Mouse (Mus musculus): ENCODE data around the gene Bsn. TPM values are rescaled to one million over a fixed set of nuclear protein-coding genes. Genes with fewer than 3 reads are reported as not detected.

Gene Bsn
- polyA plus RNA-seq, 1 experiment from 2014 or later = 5.7 TPM

DNA sequence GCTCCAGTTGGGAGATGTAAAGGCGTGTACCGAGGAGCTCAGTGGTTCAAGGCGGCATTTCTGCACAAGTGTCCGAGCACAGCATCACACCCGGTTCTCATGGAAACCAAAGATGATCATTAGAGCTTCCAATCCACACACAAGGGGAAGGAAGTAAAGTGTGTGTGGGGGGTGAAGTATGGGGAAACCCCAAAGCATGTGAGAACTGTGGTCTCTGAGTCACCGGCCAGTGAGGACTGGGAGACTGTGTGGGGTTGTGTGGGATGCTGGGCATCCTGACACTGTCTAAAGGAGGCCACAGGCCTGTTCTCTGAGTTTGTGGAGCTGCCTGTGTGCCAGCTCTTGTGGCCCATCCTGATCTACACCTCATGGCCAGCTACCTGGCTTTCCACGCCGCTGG is 69.5 kb downstream of the Bsn start:
- H3K4me1 ChIP-seq (replicated peaks; ENCODE audit: control insufficient read depth, insufficient read depth, low read length) = peaks cover 11% of the 10 kb centered on the region; the same call in 1 of the 2 replicates
- H3K27me3 ChIP-seq (replicated peaks; ENCODE audit: control insufficient read depth, insufficient read depth, low read length) = peaks cover 7% of the 10 kb centered on the region
- H3K4me2 ChIP-seq = no peak overlapping the region
- no peak for ATAC-seq (replicated peaks; ENCODE audit: low FRiP score)
- H3K9me3 ChIP-seq (ENCODE audit: control insufficient read depth, low read length) = no peaks in the 10 kb centered on the region
- no peak overlapping the region for H3K9ac ChIP-seq (ENCODE audit: low read depth, low read length)
- 83% methylated on average over 8 of the region's 8 CpGs for WGBS
- no peaks in the 10 kb centered on the region for H3K36me3 ChIP-seq (ENCODE audit: control insufficient read depth, insufficient read depth, low read length)
- no peak overlapping the region for H3K4me3 ChIP-seq (ENCODE audit: low read depth, low read length)
- H3K27ac ChIP-seq (ENCODE audit: low read depth, low read length) = no peak overlapping the region
- no peak for DNase-seq (ENCODE audit: low spot score)

DNA sequence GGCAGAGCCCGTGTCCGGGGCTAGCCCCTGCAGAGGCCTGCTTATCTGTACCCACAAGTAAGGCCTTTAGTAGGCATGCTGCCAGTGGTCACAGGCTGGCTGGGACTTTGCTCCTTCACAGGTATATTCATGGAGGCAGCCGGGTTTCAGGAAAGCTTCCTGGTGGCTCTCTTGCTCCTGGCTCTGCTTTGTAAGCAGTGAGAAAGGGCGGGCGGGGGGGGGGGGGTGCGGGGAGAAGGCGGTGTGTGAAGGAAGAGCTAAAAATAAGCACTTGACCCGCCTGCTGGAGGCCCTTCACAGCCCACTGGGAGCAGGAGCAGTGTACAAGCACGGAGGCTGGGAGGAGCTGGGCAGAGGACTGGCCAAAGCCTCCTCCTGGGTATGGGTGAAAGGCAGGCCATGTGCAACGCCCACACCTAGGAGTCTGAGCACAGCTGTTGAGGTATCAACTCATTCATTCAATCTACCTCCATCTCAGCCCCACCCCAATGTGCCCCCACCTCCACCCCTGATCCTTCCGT is 70.2 kb downstream of the Bsn start:
- H3K27ac ChIP-seq (ENCODE audit: low read depth, low read length) = no peak overlapping the region
- ATAC-seq (replicated peaks; ENCODE audit: low FRiP score) (no peak), DNase-seq (ENCODE audit: low spot score) (no peak)
- peaks cover 13% of the 10 kb centered on the region for H3K27me3 ChIP-seq (replicated peaks; ENCODE audit: control insufficient read depth, insufficient read depth, low read length)
- 37% methylated on average over 8 of the region's 11 CpGs for WGBS
- H3K9ac ChIP-seq (ENCODE audit: low read depth, low read length) = no peak overlapping the region
- peaks cover 11% of the 10 kb centered on the region; the same call in 1 of the 2 replicates for H3K4me1 ChIP-seq (replicated peaks; ENCODE audit: control insufficient read depth, insufficient read depth, low read length)
- H3K9me3 ChIP-seq (ENCODE audit: control insufficient read depth, low read length) = no peaks in the 10 kb centered on the region
- no peak overlapping the region for H3K4me3 ChIP-seq (ENCODE audit: low read depth, low read length)
- no peaks in the 10 kb centered on the region for H3K36me3 ChIP-seq (ENCODE audit: control insufficient read depth, insufficient read depth, low read length)
- H3K4me2 ChIP-seq = no peak overlapping the region

DNA sequence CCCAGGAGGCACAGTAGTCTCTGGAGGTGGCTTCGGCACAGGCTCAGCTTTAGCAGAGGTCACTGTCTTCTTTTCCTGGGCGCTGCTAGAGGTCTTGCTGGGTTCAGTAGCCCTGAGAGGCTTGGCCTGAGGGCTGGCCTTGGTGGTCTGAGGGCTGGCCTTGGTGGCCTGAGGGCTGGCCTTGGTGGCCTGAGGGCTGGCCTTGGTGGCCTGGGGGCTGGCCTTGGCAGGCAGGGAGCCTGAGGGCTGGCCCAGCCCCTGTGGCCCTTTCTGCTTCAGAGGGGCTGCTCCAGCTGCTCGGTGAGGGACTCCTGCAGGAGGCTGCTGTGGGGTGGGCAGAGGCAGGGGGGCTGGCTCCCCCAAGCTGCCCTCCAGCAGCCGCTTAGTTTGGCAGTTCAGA is 73.0 kb downstream of the Bsn start:
- H3K36me3 ChIP-seq (ENCODE audit: control insufficient read depth, insufficient read depth, low read length) = no peaks in the 10 kb centered on the region
- ATAC-seq (replicated peaks; ENCODE audit: low FRiP score) (no peak), DNase-seq (ENCODE audit: low spot score) (no peak)
- no peak overlapping the region for H3K27ac ChIP-seq (ENCODE audit: low read depth, low read length)
- H3K27me3 ChIP-seq (replicated peaks; ENCODE audit: control insufficient read depth, insufficient read depth, low read length) = peaks cover 22% of the 10 kb centered on the region
- H3K4me3 ChIP-seq (ENCODE audit: low read depth, low read length) = no peak overlapping the region
- no peaks in the 10 kb centered on the region for H3K9me3 ChIP-seq (ENCODE audit: control insufficient read depth, low read length)
- no peak overlapping the region for H3K9ac ChIP-seq (ENCODE audit: low read depth, low read length)
- H3K4me2 ChIP-seq = no peak overlapping the region
- WGBS = 70% methylated on average over 4 of the region's 4 CpGs
- H3K4me1 ChIP-seq (replicated peaks; ENCODE audit: control insufficient read depth, insufficient read depth, low read length) = peaks cover 11% of the 10 kb centered on the region; the same call in 1 of the 2 replicates

DNA sequence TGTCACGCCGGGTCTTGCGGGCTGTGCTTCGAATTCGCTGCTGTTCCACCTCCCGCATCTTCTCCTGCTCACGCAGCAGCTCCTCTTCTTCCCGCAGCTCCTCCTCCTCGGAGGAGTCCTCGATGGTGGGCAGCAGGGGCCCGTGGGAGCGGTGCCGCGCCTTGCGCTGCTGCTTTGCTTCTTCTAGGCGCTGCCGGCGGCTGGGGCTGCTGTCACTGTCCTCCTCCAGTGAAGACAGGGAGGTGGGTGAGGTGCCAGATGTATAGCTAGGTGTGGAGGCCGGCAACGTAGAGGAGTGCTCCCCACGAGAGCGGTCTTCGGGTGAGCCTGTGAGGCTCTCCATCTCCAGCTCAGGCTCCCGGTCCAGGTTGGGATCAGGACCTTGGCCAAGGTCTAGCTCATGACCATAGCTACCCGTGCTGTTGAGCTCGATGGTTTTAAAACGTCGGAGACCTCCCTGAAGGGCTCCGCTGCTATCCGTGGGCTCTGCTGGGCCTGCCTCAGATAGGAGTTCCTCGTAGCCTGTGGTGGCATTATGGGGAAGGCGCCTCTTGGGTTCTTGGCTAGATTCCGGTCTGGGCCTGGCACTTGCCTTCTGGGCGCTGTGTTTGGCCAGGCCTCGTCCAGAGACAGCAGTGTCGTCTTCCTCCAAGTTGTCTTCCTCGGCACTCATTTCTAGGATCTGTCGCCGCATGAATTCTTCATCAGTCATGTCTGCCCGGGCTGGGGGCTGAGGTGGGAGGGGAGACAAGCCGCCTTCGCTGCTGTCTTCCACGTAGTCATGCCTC is 74.7 kb downstream of the Bsn start:
- Histone ChIP-seq H3K4me1 (replicated peaks; ENCODE audit: control insufficient read depth, insufficient read depth, low read length) (peaks cover 18% of the 10 kb centered on the region), H3K36me3 (ENCODE audit: control insufficient read depth, insufficient read depth, low read length) (no peaks in the 10 kb centered on the region), H3K4me2 (no peak overlapping the region), H3K9me3 (ENCODE audit: control insufficient read depth, low read length) (no peaks in the 10 kb centered on the region), H3K4me3 (ENCODE audit: low read depth, low read length) (no peak overlapping the region), H3K9ac (ENCODE audit: low read depth, low read length) (no peak overlapping the region), H3K27ac (ENCODE audit: low read depth, low read length) (no peak overlapping the region), H3K27me3 (replicated peaks; ENCODE audit: control insufficient read depth, insufficient read depth, low read length) (peaks cover 29% of the 10 kb centered on the region)
- DNase-seq (ENCODE audit: low spot score) (no peak), ATAC-seq (replicated peaks; ENCODE audit: low FRiP score) (no peak)
- WGBS = 62% methylated on average over 43 of the region's 43 CpGs

DNA sequence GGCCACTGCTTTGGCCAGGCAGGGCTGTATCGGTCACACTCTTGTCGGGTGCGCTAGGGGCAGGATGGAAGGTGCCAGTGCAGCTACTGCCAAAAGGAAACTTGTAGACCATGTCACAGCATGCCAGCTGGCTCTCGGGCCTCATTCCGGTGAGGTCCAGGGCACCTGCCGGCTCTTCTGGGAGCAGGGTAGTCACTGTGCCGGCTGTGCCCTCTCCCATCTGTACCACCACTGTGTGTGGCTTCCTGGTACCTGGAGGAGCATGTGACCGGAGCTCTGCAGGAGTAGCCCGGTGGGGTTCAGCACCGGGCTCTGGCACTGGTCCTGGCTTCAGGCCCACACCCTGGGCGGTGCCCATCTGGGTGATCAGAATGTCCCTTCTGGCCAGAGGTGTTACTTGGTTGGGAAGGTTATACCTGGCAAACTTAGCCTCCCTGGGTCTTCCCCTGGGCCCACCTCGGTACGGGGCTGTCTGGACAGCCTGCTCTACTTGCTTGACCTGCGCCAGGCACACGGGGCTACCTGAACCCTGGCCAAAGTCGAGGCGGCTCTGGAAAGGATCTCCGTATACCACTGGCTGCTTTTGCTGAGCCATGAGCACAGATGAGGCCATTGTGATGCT is 77.4 kb downstream of the Bsn start:
- DNase-seq (ENCODE audit: low spot score) = no peak
- Histone ChIP-seq H3K4me2 (no peak overlapping the region), H3K27ac (ENCODE audit: low read depth, low read length) (no peak overlapping the region), H3K36me3 (ENCODE audit: control insufficient read depth, insufficient read depth, low read length) (no peaks in the 10 kb centered on the region), H3K9me3 (ENCODE audit: control insufficient read depth, low read length) (no peaks in the 10 kb centered on the region), H3K27me3 (replicated peaks; ENCODE audit: control insufficient read depth, insufficient read depth, low read length) (peaks cover 40% of the 10 kb centered on the region), H3K4me3 (ENCODE audit: low read depth, low read length) (no peak overlapping the region), H3K4me1 (replicated peaks; ENCODE audit: control insufficient read depth, insufficient read depth, low read length) (peaks cover 8% of the 10 kb centered on the region), H3K9ac (ENCODE audit: low read depth, low read length) (no peak overlapping the region)
- ATAC-seq (replicated peaks; ENCODE audit: low FRiP score) = no peak
- WGBS = 93% methylated on average over 18 of the region's 18 CpGs

DNA sequence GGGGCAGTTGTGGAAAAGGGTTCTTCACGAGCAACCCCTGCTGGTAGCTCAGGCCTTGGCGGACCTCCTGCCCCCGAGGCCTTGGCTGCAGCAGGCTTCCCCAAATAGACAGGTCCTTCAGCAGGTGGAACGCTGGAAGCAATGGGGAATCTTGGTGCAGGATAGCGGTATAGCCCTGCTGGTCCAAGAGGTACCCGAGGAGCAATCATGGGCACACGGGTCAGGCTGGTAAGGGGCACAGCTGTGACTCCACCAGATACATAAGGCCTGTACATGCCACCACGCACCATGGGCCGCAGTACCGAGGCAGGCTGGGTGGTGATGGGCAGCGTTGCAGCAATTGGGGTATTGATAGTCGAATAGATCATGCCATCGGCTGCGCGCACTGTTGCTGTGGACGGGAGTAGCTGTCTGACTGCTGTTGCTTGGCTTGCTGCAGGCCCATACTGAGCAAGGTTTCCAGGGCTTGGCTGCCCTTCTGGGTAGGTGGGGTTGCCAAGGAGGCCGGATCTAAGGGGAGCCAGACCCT is 78.5 kb downstream of the Bsn start:
- DNase-seq (ENCODE audit: low spot score) (no peak), ATAC-seq (replicated peaks; ENCODE audit: low FRiP score) (no peak)
- Histone ChIP-seq H3K4me1 (replicated peaks; ENCODE audit: control insufficient read depth, insufficient read depth, low read length) (peaks cover 8% of the 10 kb centered on the region), H3K27ac (ENCODE audit: low read depth, low read length) (no peak overlapping the region), H3K27me3 (replicated peaks; ENCODE audit: control insufficient read depth, insufficient read depth, low read length) (peaks cover 41% of the 10 kb centered on the region), H3K4me3 (ENCODE audit: low read depth, low read length) (peak overlapping the region; percentile 34), H3K36me3 (ENCODE audit: control insufficient read depth, insufficient read depth, low read length) (no peaks in the 10 kb centered on the region), H3K9me3 (ENCODE audit: control insufficient read depth, low read length) (no peaks in the 10 kb centered on the region), H3K9ac (ENCODE audit: low read depth, low read length) (no peak overlapping the region; the same call in 1 of the 2 replicates), H3K4me2 (peak overlapping the region; percentile 65)
- WGBS = 76% methylated on average over 17 of the region's 17 CpGs

DNA sequence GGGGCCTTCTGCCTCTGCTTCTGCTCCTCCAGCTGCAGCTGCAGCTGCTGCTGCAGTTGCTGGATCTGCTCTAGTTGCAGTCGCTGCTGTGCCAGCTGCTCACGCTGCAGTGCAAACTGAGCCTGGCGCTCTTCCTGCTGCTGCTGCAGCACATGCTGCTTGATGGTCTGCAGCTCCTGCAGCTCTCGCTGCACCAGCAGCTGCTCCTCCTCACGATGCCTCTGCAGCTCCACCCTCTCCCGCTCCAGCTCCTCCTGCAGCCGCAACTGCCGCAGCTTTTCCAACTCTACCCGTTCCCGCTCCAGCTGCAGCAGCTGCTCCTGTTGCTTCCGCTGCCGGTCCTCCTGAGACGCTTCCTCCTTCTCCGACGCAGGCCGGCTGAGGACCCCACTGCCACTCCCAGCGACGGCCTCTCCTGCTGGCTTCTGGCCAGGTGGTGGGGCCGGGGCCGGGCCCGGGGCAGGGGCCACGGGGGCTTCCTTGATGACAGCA is 79.0 kb downstream of the Bsn start:
- Histone ChIP-seq H3K4me2 (peak overlapping the region; percentile 65), H3K4me1 (replicated peaks; ENCODE audit: control insufficient read depth, insufficient read depth, low read length) (peaks cover 8% of the 10 kb centered on the region), H3K27me3 (replicated peaks; ENCODE audit: control insufficient read depth, insufficient read depth, low read length) (peaks cover 38% of the 10 kb centered on the region), H3K9ac (ENCODE audit: low read depth, low read length) (peak overlapping the region; percentile 46), H3K9me3 (ENCODE audit: control insufficient read depth, low read length) (no peaks in the 10 kb centered on the region), H3K27ac (ENCODE audit: low read depth, low read length) (no peak overlapping the region), H3K36me3 (ENCODE audit: control insufficient read depth, insufficient read depth, low read length) (no peaks in the 10 kb centered on the region), H3K4me3 (ENCODE audit: low read depth, low read length) (peak overlapping the region; percentile 34)
- WGBS = 13% methylated on average over 22 of the region's 22 CpGs
- ATAC-seq (replicated peaks; ENCODE audit: low FRiP score) (no peak), DNase-seq (ENCODE audit: low spot score) (peak; percentile 54)

DNA sequence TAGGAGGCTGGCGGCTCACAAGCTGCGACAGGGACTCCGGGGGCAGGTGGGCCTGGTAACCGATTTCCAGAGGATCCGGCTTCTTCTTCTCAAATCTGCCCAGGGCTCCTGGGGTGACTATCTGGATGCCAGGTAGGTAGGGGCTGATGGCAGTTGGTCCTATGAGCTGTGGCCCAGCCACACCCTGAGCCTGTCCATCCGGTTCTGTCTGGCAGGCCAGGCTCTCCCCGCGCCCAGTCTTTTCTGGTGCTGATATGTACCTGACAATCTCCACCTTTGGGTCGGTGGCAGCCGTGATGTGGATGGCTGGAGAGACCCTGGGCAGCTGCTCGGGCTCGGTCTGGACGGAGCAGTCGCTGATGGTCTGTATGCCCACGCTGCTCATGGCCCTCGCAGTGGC is 80.0 kb downstream of the Bsn start:
- H3K27ac ChIP-seq (ENCODE audit: low read depth, low read length) = no peak overlapping the region
- H3K9ac ChIP-seq (ENCODE audit: low read depth, low read length) = no peak overlapping the region
- H3K9me3 ChIP-seq (ENCODE audit: control insufficient read depth, low read length) = no peaks in the 10 kb centered on the region

More for the DNA sequence above, 80.0 kb downstream of the Bsn start:
- H3K4me1 ChIP-seq (replicated peaks; ENCODE audit: control insufficient read depth, insufficient read depth, low read length) = peaks cover 18% of the 10 kb centered on the region
- peak overlapping the region; percentile 65 for H3K4me2 ChIP-seq
- H3K36me3 ChIP-seq (ENCODE audit: control insufficient read depth, insufficient read depth, low read length) = no peaks in the 10 kb centered on the region
- ATAC-seq (replicated peaks; ENCODE audit: low FRiP score) (no peak), DNase-seq (ENCODE audit: low spot score) (no peak)
- peaks cover 29% of the 10 kb centered on the region for H3K27me3 ChIP-seq (replicated peaks; ENCODE audit: control insufficient read depth, insufficient read depth, low read length)
- peak overlapping the region; percentile 34; the same call in 1 of the 2 replicates for H3K4me3 ChIP-seq (ENCODE audit: low read depth, low read length)
- 70% methylated on average over 16 of the region's 16 CpGs for WGBS

Measured in liver, embryonic 11.5 days (tissue).